Mouse (Mus musculus) right cerebral cortex, adult 2 months (tissue): Measurements from ENCODE around the gene Tspyl1.
"Not testable (repeated sequence)": the region's sequence is repeated elsewhere in the genome, so short reads cannot be mapped to it uniquely, and the experiment has no call there.

Experiments used
- DNase-seq, 2 experiments: peaks; one replicate each; pipeline ENCODE4 v3.0.0; 2021 to 2022; ENCODE audit warnings: low spot score in 2 of 2

Gene Tspyl1

DNA sequence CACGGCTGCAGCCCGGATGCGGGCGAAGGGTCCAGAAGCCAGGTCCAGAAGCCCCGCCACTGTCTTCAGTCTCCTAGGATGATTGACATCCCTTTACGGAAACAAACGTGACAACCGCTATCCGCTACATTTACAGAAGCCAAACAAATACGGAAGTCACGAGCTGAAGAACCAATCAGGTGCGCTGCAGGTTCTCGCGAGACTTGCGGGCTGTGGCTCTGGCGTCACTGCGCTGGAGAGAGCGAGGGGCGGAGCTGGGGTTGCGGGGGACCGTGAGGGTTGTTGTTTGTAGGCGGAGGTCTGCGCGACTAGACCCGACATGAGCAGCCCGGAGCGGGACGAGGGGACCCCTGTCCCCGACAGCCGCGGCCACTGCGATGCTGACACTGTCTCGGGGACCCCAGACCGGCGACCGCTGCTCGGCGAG, at the start of gene Tspyl1:
Gene Tspyl1, plus strand, starts transcription at position 229 of the 427 bp plus-strand sequence.
- DNase-seq = peak; percentile 99

DNA sequence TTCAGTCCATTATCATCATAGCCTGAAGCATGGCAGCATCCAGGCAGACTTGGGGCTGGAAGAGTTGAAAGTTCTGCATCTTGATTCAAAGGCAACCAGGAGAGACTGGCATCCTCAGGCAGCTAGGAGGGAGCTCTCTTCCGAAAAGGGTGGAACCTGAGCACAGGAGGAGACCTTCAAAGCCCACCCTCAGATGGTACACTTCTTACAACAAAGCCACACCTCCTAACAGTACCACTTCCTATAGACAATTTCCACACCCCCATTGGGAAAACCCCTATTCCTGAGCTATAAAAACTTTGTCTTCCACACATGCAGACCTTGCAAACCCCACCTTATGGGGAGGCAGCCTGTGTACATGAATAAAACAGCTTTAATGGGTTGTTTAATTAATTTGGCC, 48.6 kb upstream of the Tspyl1 start:
- DNase-seq = no peak

GRCm38 (mm10) chr10:34233931-34234745, 47.9 kb upstream of the Tspyl1 start:
- DNase-seq = no peak

- DNase-seq = no peak
Measured at GRCm38 (mm10) chr10:34235384-34235783, 46.6 kb upstream of the Tspyl1 start.

GRCm38 (mm10) chr10:34236569-34236968, 45.4 kb upstream of the Tspyl1 start:
- no peak for DNase-seq

GRCm38 (mm10) chr10:34238536-34238935, 43.5 kb upstream of the Tspyl1 start:
- DNase-seq = no peak

DNA sequence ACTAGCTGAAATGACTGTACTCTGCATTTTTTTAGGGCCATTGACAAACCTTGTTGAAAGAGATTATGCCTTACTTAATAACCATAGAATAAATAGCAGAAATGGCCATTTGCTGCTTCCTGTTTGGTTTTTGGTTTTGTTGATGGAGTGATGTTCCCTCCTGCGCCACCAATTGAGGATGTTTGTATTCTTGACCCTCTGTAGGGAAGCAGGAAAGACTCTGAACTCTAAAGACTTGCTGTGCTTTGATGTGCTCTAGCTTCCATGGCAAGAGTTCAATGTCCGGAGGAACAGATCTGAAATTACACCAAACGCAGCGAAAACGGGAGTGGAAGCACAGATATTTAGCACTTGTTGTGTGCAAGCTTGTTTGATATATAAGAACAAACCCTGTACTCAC, 37.2 kb upstream of the Tspyl1 start:
- no peak for DNase-seq

DNA sequence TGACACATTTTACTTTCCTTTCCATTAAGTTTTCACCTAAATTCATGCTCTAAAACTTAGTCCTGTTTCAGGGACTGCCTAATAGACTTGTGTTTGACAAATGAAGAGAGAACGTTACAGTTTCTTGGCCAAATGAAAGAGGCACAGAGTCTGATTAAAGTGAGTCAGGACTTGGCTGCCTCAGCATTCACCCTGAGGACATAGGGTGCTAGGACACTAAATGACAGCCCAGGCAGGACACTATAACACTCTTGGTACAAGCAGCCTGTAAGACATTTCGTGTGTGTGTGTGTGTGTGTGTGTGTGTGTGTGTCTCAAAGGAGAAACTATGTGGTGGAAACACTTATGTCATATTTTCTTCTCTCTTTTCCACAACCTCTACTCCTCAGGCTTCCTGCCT, 35.9 kb upstream of the Tspyl1 start:
- DNase-seq = no peak

GRCm38 (mm10) chr10:34247757-34248156, 34.2 kb upstream of the Tspyl1 start:
- no peak for DNase-seq

DNA sequence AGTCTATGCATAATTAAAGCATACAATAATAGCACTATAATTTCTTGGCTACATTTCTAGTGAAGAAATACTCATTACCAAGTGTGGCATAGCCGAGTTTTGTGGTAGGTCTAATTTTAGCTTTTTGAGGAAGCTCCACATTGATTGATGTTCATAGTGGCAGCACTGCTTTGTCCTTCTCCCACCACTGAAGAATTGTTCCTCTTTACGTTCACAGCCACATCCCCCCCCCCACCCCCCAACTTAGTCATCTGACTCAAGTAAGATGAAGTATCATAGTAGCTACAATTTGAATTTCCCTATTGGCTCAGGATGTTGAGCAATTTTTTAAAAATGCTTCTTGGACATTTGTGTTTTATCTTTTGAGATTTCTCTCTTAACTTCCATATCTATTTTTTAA, 32.4 kb upstream of the Tspyl1 start:
- DNase-seq = no peak

- DNase-seq = not testable (repeated sequence)
Measured at GRCm38 (mm10) chr10:34252833-34253232, 29.2 kb upstream of the Tspyl1 start.

GRCm38 (mm10) chr10:34265106-34265505, 16.9 kb upstream of the Tspyl1 start:
- no peak for DNase-seq

DNA sequence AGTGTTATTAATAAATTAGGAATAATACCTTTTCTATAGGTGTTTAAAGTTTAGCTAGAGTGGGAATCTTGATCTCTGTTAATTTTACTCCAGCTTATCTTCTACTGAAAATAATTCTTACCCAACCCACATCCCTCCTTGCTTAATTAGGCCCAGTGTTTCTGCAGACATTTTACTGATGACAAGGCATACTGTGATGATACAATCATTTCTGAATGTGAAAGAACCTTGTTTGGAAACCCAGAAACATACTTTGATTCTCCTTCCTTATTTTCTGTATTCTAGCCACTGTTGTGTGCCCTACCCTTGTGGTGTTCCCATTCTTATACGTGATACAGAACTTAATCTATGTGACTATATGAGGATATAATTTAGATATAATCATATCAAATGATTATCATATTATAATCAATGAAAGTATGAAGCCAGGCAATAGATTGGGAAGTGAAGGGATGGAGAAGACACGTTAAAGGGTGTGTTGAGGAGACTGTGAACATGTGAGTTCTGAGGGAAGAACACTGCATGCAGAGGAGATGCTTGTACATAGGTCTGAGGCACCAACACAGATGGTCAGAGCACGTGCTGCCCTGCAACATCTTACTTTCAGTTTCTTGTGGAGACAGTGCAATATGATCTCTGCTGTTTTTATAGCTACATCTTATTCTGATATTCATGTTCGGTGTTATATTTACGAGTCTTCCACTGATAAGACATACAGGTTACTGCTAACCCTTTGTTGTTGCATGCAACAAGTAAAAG, 14.5 kb upstream of the Tspyl1 start:
- DNase-seq = no peak

DNA sequence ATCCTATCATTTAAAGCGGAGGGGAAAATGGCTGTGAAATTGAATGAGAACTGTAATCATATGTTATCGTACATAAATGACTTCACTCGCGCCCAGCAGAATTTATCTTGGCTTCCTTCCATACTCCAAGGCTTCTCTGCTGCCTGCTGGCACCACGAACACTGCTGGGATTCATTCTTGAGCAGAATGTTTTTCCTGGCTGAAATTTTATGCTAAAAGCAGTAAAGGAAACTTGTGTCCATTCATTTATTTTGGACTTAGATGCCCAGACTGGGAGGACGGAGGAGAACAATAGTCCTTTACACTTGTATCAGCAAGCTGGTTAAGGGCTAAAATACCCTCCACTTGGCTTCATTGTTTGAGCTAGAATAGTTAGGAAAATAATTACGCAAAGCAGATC, 10.3 kb upstream of the Tspyl1 start:
- DNase-seq = peak; percentile 19 to 26

- peak; percentile 72 to 76 for DNase-seq
Measured at GRCm38 (mm10) chr10:34280591-34281175, 1.3 kb upstream of the Tspyl1 start.

- peak in 1 of 2 experiments; percentile 35 for DNase-seq
Measured at GRCm38 (mm10) chr10:34281211-34281961, 604 bp upstream of the Tspyl1 start.

- peak in 1 of 2 experiments; percentile 51 for DNase-seq
Measured at GRCm38 (mm10) chr10:34282420-34283238, 639 bp downstream of the Tspyl1 start.

GRCm38 (mm10) chr10:34296911-34297298, 14.9 kb downstream of the Tspyl1 start:
- no peak for DNase-seq

DNA sequence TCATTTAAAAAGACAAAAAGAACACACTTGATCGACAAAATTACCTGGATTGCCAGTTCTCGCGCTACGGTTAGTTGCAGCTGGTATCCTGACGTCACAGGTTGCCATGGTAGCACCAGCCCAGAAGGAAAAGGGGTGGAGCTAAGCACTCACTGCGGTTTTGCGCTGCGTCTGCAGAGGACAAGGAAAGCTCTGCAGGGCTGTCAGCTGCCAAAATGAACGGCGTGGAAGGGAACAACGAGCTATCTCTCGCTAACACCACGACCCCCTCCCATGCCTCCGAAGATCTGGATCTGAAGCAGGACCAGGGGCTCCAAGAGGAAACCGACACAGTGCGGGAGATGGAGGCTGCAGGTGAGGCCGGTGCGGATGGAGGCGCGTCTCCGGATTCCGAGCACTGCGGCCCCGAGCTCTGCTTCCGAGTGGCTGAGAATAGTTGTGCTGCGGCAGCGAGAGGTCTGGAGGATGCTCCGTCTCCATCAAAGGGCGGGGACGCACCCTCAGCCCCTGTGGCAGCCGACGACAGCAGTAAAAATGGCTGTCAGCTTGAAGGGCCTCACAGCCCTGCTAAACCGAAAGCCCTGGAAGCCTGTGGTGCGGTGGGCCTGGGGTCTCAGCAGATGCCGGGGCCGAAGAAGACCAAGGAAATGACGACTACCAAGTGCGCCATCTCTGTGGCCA, 15.4 kb downstream of the Tspyl1 start, which contains the start of gene Tspyl4:
Gene Tspyl4, plus strand, starts transcription at position 144 of the 681 bp plus-strand sequence.
- peak; percentile 95 for DNase-seq
